Mouse (Mus musculus) intestine, embryonic 16.5 days (tissue): ENCODE results near the gene Rpl22l1. TPM values are rescaled to one million over a fixed set of nuclear protein-coding genes. Genes with fewer than 3 reads are reported as not detected.

ENCODE experiments used
- polyA plus RNA-seq: library from polyadenylated mRNA; unstranded; fragments of >200 nt; fragmentation: Nextera tagmentation; extraction: Ambion mirVana; gene quantifications from 2 replicates; pipeline ENCODE4 v1.2.1, GENCODE M21; 2015

Gene Rpl22l1
- polyA plus RNA-seq, 1 experiment from 2014 or later: 343 TPM

Other genes with a start within 250 kb of the Rpl22l1 start
- 14.3 and 21.9 TPM in 2 replicates for gene Slc2a2, start 107.5 kb upstream of the Rpl22l1 start, polyA plus RNA-seq
- 3.0 and 3.5 TPM in 2 replicates for gene Eif5a2, start 24.2 kb upstream of the Rpl22l1 start, polyA plus RNA-seq
- not detected in 2 replicates for gene Gm1527, start 87.2 kb downstream of the Rpl22l1 start, polyA plus RNA-seq